Mouse (Mus musculus): ENCODE measurements around the gene Spata3. TPM values are rescaled to one million over a fixed set of nuclear protein-coding genes. Genes with fewer than 3 reads are reported as not detected.
"Not testable (repeated sequence)": the region's sequence is repeated elsewhere in the genome, so short reads cannot be mapped to it uniquely, and the experiment has no call there.

Spata3 gene
- polyA plus RNA-seq, 1 experiment from 2014 or later: 0.32 TPM

DNA sequence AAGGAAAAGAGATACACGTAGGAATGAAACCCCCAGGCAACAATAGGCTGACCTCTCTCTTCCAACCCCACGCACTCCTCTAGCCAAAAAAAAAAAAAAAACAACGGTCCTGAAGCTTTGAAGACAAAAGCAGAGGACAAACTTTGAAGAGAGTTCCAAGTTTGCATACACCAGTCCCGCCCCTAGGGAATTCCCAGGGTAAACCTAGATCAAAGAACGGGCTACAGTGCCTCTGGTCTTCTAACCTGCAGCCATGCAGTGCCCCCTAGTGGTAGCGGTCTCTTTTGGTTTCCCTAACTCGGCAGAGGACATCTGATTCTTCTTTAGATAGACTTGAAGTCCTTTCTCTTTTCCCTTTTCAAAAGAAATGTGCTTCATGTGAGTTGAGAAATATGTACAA lies 8.8 kb upstream of the Spata3 start:
- Histone ChIP-seq H3K4me1 (ENCODE audit: control insufficient read depth, insufficient read depth, low read length) (no peaks in the 10 kb centered on the region), H3K4me3 (replicated peaks; ENCODE audit: low read depth, low read length) (no peak overlapping the region), H3K36me3 (ENCODE audit: control insufficient read depth, insufficient read depth, low read length) (no peaks in the 10 kb centered on the region), H3K4me2 (ENCODE audit: low read length) (no peak overlapping the region), H3K27ac (replicated peaks; ENCODE audit: low read depth, low read length) (no peak overlapping the region), H3K9ac (replicated peaks; ENCODE audit: low read length) (no peak overlapping the region), H3K9me3 (ENCODE audit: control insufficient read depth, low read length) (no peaks in the 10 kb centered on the region), H3K27me3 (ENCODE audit: control insufficient read depth, insufficient read depth, low read length) (no peaks in the 10 kb centered on the region)
- ATAC-seq (ENCODE audit: low FRiP score, low TSS enrichment) (peak; percentile 77; the same call in 1 of the 2 replicates), DNase-seq (peak; percentile 98)
- WGBS: 2% methylated on average over 7 of the region's 7 CpGs

DNA sequence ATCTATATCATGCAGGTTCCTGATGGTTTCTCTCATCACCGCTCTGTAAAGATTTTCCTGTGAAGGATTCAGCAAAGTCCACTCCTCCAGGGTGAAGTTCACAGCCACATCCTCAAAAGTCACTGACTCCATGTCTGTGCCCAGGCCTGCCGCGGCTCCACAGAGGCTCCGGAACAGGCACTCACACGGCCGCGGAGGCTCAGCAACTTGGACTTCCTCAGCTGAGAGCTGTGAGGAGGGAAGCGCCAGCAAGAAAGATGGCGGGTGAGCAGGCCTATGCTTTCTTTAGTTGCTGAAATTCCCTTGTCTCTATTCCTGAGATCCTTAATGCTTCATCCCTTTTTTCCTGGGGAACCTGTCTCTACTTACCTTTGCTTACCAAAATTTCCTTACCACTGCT lies 858 bp upstream of the Spata3 start:
- not testable (repeated sequence) for H3K4me1 ChIP-seq (ENCODE audit: control insufficient read depth, insufficient read depth, low read length); H3K27me3 ChIP-seq (ENCODE audit: control insufficient read depth, insufficient read depth, low read length); H3K9me3 ChIP-seq (ENCODE audit: control insufficient read depth, low read length); H3K27ac ChIP-seq (replicated peaks; ENCODE audit: low read depth, low read length); H3K9ac ChIP-seq (replicated peaks; ENCODE audit: low read length); H3K4me2 ChIP-seq (ENCODE audit: low read length); ATAC-seq (ENCODE audit: low FRiP score, low TSS enrichment); H3K4me3 ChIP-seq (replicated peaks; ENCODE audit: low read depth, low read length); H3K36me3 ChIP-seq (ENCODE audit: control insufficient read depth, insufficient read depth, low read length); DNase-seq
- 96% methylated on average over 9 of the region's 9 CpGs for WGBS

DNA sequence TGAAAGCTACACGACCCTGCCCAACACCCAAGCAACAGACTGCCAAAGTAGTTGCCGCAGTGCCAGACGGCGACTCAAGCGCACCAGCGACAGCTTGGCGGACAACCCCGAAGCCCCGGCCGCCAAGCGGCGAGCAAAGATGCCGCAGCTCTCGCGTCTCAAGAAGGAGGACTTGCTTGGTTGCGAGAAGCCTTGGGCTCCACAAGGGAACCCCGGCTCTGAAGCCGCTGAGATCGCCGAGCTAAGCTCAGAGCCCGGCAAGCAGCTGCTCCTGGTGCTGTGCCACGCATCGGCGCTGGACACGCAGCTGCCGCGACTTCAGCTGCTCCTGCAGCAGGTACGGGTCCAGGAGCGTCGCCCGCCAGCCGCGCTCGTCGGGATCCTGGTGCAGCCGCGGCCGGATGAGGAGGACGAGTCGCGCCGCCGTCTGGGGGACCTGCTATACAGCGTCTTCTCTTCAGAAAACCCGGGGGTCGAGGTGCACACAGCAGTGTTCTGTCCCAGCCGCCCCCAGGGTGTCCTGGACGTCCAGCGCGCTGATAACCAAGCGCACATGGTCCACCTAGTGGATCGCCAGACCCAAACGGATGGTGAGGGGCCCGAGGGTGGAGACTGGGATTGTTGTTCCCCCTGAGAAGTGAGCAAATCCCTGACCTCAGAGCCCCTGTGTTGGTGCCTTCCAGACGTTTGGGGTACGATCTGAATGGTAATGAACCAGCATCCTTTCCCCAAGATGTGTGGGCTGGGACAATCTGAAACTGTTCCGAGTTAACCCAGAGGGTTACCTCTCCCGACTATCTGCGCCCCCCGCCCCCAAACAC lies 1.8 kb downstream of the Spata3 start:
- no peaks in the 10 kb centered on the region for H3K36me3 ChIP-seq (ENCODE audit: control insufficient read depth, insufficient read depth, low read length)
- H3K27ac ChIP-seq (replicated peaks; ENCODE audit: low read depth, low read length): no peak overlapping the region; the same call in 1 of the 2 replicates
- peak; percentile 75 for ATAC-seq (ENCODE audit: low FRiP score, low TSS enrichment)
- WGBS: 4% methylated on average over 60 of the region's 60 CpGs
- H3K4me1 ChIP-seq (ENCODE audit: control insufficient read depth, insufficient read depth, low read length): peaks cover 5% of the 10 kb centered on the region; the same call in 1 of the 2 replicates
- H3K27me3 ChIP-seq (ENCODE audit: control insufficient read depth, insufficient read depth, low read length): peaks cover 9% of the 10 kb centered on the region
- peak; percentile 86 for DNase-seq
- peak overlapping the region; percentile 54 for H3K4me3 ChIP-seq (replicated peaks; ENCODE audit: low read depth, low read length)
- no peaks in the 10 kb centered on the region for H3K9me3 ChIP-seq (ENCODE audit: control insufficient read depth, low read length)
- peak overlapping the region; percentile 66 for H3K9ac ChIP-seq (replicated peaks; ENCODE audit: low read length)
- peak overlapping the region; percentile 95 for H3K4me2 ChIP-seq (ENCODE audit: low read length)

DNA sequence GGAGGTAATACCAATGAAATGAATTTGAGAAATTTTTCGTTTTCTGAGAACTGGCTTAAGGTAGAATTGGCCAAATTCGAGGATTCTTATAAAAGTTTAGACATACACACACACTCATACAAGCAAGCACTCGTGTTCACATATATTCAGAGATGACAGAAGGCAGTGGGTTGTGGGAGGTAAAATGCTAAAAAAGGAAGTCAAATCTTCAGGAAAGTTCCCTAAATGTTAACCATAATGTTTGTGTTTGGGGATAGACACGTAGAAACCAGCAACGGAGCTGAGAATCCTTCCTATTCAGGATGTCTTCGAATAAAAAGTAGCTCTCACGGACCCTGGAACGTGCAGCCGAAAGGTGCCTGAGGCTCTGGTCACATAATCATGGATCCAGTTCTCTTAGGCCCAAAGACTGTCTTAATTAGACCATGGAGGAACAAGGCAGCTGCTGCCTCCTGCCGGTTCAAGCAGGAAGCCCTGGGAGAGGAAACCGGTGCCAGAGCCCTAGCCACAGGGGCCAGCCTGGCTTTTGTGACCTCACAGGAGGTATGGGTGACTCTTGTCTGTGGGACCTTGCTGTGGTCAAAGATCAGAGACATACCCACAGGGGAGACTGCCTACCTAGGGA lies 4.9 kb downstream of the Spata3 start:
- H3K27ac ChIP-seq (replicated peaks; ENCODE audit: low read depth, low read length): no peak overlapping the region
- WGBS: 64% methylated on average over 11 of the region's 11 CpGs
- ATAC-seq (ENCODE audit: low FRiP score, low TSS enrichment): no peak
- peaks cover 5% of the 10 kb centered on the region; the same call in 1 of the 2 replicates for H3K4me1 ChIP-seq (ENCODE audit: control insufficient read depth, insufficient read depth, low read length)
- peak; percentile 13 for DNase-seq
- H3K4me2 ChIP-seq (ENCODE audit: low read length): no peak overlapping the region
- no peaks in the 10 kb centered on the region for H3K9me3 ChIP-seq (ENCODE audit: control insufficient read depth, low read length)
- H3K4me3 ChIP-seq (replicated peaks; ENCODE audit: low read depth, low read length): no peak overlapping the region
- H3K36me3 ChIP-seq (ENCODE audit: control insufficient read depth, insufficient read depth, low read length): no peaks in the 10 kb centered on the region
- no peak overlapping the region for H3K9ac ChIP-seq (replicated peaks; ENCODE audit: low read length)
- peaks cover 9% of the 10 kb centered on the region for H3K27me3 ChIP-seq (ENCODE audit: control insufficient read depth, insufficient read depth, low read length)

DNA sequence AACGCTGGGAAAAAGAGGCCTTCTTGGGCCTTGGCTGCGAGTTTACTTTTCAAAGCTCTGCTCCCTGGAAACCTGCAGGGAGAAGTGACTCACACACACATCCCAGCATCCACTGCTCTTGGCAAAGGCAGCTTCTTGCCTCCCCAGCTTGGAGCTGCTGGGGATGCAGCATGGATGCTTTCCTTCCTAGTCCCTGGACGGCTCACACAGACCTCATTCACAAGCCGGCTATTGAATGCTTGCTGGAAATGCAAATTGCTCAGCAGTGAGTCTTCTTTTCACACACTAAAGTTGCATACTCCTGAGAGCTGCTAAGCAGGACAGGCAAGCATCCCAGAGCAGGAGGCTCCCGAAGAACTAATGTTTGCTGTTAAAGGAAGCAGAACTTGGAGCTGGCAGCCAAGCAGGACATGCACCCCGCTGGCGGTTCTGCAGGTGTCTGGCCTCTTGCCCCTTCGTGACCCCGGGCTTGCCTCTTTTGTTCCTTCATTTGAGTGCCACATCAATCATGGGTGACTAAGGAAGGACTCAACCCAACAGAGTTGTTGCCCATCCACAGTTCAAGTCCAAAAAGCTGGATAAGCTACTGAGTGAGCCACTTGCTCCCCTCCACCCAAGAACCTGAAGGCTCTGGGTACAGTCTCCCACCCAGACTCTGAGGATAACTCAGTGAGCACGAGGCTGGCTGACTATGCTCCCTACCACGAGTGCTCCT lies 15.8 kb downstream of the Spata3 start:
- Histone ChIP-seq H3K27me3 (ENCODE audit: control insufficient read depth, insufficient read depth, low read length) (no peaks in the 10 kb centered on the region), H3K4me3 (replicated peaks; ENCODE audit: low read depth, low read length) (no peak overlapping the region), H3K27ac (replicated peaks; ENCODE audit: low read depth, low read length) (peak overlapping the region; percentile 64), H3K9ac (replicated peaks; ENCODE audit: low read length) (no peak overlapping the region), H3K4me1 (ENCODE audit: control insufficient read depth, insufficient read depth, low read length) (no peaks in the 10 kb centered on the region), H3K4me2 (ENCODE audit: low read length) (no peak overlapping the region), H3K9me3 (ENCODE audit: control insufficient read depth, low read length) (no peaks in the 10 kb centered on the region), H3K36me3 (ENCODE audit: control insufficient read depth, insufficient read depth, low read length) (no peaks in the 10 kb centered on the region)
- DNase-seq (peak; percentile 61), ATAC-seq (ENCODE audit: low FRiP score, low TSS enrichment) (peak; percentile 60; the same call in 1 of the 2 replicates)
- WGBS: 10% methylated on average over 11 of the region's 11 CpGs

DNA sequence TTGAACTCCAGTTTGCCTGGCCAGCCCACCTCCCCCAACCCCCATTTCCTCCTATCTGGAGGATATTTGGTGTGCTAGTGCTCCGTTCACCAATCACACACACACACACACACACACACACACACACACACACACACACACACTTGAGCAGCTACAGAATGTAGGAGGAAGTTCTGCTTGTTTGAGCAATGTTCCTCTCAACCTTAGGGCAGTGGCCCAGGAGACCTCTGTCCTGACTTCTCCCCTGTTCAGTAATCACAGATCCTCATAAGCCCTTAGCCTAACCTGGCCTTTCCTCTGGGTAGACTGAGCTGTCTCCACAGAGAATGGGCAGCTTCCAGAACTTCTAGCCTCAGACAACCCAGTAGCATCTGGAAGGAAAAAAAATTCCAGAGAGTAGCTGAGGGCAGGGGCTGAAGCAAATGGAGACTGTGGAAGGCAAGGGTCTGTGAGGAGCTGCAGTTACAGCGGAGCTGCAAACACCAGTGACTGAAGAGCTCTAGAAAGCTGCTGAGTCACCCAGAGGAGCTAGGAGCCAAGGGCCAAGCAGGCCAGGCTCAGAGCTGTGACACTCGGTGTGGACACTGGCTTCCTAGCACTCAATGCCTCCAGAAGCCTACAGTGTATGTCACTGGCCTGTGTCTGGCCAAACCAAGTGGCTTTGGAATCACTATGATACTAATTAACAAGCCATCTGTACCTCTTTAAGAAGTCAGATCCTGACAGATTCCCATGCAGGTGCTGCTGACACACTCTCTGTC lies 21.8 kb downstream of the Spata3 start:
- Histone ChIP-seq H3K4me1 (ENCODE audit: control insufficient read depth, insufficient read depth, low read length) (no peaks in the 10 kb centered on the region), H3K4me3 (replicated peaks; ENCODE audit: low read depth, low read length) (no peak overlapping the region), H3K36me3 (ENCODE audit: control insufficient read depth, insufficient read depth, low read length) (no peaks in the 10 kb centered on the region), H3K9ac (replicated peaks; ENCODE audit: low read length) (no peak overlapping the region), H3K27ac (replicated peaks; ENCODE audit: low read depth, low read length) (no peak overlapping the region), H3K9me3 (ENCODE audit: control insufficient read depth, low read length) (0 out of 2 replicates have a peak, but pooled peaks cover 3% of the 10 kb centered on the region), H3K4me2 (ENCODE audit: low read length) (no peak overlapping the region), H3K27me3 (ENCODE audit: control insufficient read depth, insufficient read depth, low read length) (no peaks in the 10 kb centered on the region)
- 71% methylated on average over 3 of the region's 3 CpGs for WGBS
- ATAC-seq (ENCODE audit: low FRiP score, low TSS enrichment) (no peak), DNase-seq (no peak)

DNA sequence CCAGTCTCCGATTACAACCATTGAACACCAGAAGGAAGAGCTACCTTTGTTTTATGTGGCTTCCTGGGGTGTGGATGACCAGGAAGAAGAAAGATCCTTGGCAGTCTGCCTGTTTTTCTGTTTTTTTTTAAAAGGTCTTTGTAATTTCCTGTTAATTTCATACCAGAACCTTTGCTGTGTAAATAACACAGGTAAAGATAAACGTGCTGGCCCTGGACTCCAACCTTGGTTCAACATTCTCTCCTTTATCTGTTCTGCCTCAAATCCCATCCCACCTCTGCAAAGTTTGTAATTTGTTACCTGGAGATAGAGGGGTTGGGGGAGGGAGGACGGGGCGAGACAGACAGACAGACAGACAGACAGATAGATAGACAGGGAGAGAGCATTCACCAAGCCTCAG lies 23.5 kb downstream of the Spata3 start:
- Histone ChIP-seq H3K9ac (replicated peaks; ENCODE audit: low read length) (no peak overlapping the region), H3K4me3 (replicated peaks; ENCODE audit: low read depth, low read length) (no peak overlapping the region), H3K27ac (replicated peaks; ENCODE audit: low read depth, low read length) (no peak overlapping the region), H3K4me1 (ENCODE audit: control insufficient read depth, insufficient read depth, low read length) (no peaks in the 10 kb centered on the region), H3K9me3 (ENCODE audit: control insufficient read depth, low read length) (0 out of 2 replicates have a peak, but pooled peaks cover 3% of the 10 kb centered on the region), H3K36me3 (ENCODE audit: control insufficient read depth, insufficient read depth, low read length) (no peaks in the 10 kb centered on the region), H3K4me2 (ENCODE audit: low read length) (no peak overlapping the region), H3K27me3 (ENCODE audit: control insufficient read depth, insufficient read depth, low read length) (peaks cover 9% of the 10 kb centered on the region)
- no peak for DNase-seq
- 70% methylated on average over 4 of the region's 4 CpGs for WGBS
- ATAC-seq (ENCODE audit: low FRiP score, low TSS enrichment): no peak

DNA sequence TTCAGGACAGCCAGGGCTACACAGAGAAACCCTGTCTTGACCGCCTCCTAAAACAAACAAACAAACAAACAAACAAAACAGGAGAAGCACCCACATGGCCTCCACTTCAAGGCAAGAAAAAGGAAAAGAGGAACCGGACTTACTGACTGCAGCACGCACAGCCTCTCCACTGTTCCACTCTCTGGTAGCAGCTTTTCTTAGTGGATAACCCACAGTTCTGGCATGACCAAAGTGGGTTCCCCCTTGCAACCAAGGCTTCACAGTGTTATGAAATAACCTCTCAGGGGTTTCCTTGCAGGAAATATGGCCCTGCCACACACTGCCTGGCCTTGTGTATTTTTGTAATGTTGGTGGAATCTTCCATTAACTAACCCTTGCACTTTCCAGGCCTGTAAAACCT lies 24.2 kb downstream of the Spata3 start:
- Histone ChIP-seq H3K27ac (replicated peaks; ENCODE audit: low read depth, low read length) (no peak overlapping the region), H3K9ac (replicated peaks; ENCODE audit: low read length) (no peak overlapping the region), H3K27me3 (ENCODE audit: control insufficient read depth, insufficient read depth, low read length) (peaks cover 16% of the 10 kb centered on the region), H3K4me2 (ENCODE audit: low read length) (no peak overlapping the region), H3K9me3 (ENCODE audit: control insufficient read depth, low read length) (0 out of 2 replicates have a peak, but pooled peaks cover 3% of the 10 kb centered on the region), H3K4me1 (ENCODE audit: control insufficient read depth, insufficient read depth, low read length) (no peaks in the 10 kb centered on the region), H3K4me3 (replicated peaks; ENCODE audit: low read depth, low read length) (no peak overlapping the region), H3K36me3 (ENCODE audit: control insufficient read depth, insufficient read depth, low read length) (no peaks in the 10 kb centered on the region)
- ATAC-seq (ENCODE audit: low FRiP score, low TSS enrichment): no peak
- no peak for DNase-seq
- WGBS: 98% methylated on average over 3 of the region's 3 CpGs
